Mouse (Mus musculus): ENCODE measurements at regions not wholly inside any gene's neighbourhood (a gene's known extent, or its start where the extent isn't known, plus 50 kb on each side); places are given as distances from the start of the nearest gene placed in this dataset.

DNA sequence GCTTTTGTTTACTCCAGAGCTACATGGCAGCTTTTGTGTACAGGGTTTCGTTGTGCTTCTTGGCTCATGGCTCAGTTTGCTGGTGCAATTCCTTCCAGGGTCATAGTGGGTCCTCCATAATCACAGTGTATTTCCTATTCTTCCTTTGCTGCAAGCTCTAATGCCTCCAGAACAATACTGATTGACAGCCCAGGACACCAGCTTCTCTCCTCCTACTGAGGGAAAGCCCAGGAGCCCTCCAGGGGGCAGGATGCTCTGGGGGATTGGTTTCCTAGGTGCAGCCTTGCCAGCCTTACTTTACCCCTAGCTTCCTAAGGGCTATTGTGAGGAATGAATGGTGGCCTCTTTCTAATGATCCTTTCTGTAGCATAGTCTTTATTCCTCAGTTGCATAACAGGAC lies 224.6 kb downstream of the Ice1 start:
- no peak for TF ChIP-seq CTCF (IDR thresholded peaks at IDR 0.05)
- no peak for TF ChIP-seq EP300 (IDR thresholded peaks at IDR 0.05)

Data from lung, postnatal 0 days (tissue).